Mouse (Mus musculus) lung, embryonic 14.5 days (tissue): ENCODE measurements at regions not wholly inside any gene's neighbourhood (a gene's known extent, or its start where the extent isn't known, plus 50 kb on each side); places are given as distances from the start of the nearest gene placed in this dataset.
"Not testable (repeated sequence)": the region's sequence is repeated elsewhere in the genome, so short reads cannot be mapped to it uniquely, and the experiment has no call there.

Experiments used
- ATAC-seq: fragments of 200-750 bp; cut with Nextera tagmentation; 2 replicates; pipeline ENCODE4 v1.8.0; 2017; ENCODE audit warnings: mild to moderate bottlenecking, moderate TSS enrichment, moderate library complexity; ENCODE audit not compliant: insufficient read depth
- DNase-seq: peaks from one replicate; pipeline ENCODE4 v3.0.0-alpha.2; 2015
- H3K27ac ChIP-seq: fragments of 300-500 bp; sonication (generic); 2 replicates; pipeline ENCODE4 v1.5.1; 2014; ENCODE audit warnings: low read depth, mild to moderate bottlenecking, moderate library complexity
- H3K27me3 ChIP-seq: fragments of 300-500 bp; sonication (generic); 2 replicates; pipeline ENCODE4 v1.6.1; 2014; ENCODE audit warnings: low read length, control low read depth; ENCODE audit not compliant: insufficient read depth
- H3K36me3 ChIP-seq: fragments of 300-500 bp; sonication (generic); 2 replicates; pipeline ENCODE4 v1.6.1; 2014; ENCODE audit warnings: control low read depth; ENCODE audit not compliant: insufficient read depth
- H3K4me1 ChIP-seq: fragments of 300-500 bp; sonication (generic); 2 replicates; pipeline ENCODE4 v1.6.1; 2014; ENCODE audit warnings: antibody characterized with exemption, control low read depth; ENCODE audit not compliant: insufficient read depth
- H3K4me2 ChIP-seq: fragments of 300-500 bp; sonication (generic); 2 replicates; pipeline ENCODE4 v1.6.1; 2014; ENCODE audit warnings: mild to moderate bottlenecking
- H3K4me3 ChIP-seq: fragments of 300-500 bp; sonication (generic); 2 replicates; pipeline ENCODE4 v1.5.1; 2014; ENCODE audit warnings: low read depth, low read length
- H3K9ac ChIP-seq: fragments of 300-500 bp; sonication (generic); 2 replicates; pipeline ENCODE4 v1.6.1; 2014
- H3K9me3 ChIP-seq: fragments of 300-500 bp; sonication (generic); 2 replicates; pipeline ENCODE4 v1.6.1; 2016; ENCODE audit warnings: low read depth, low read length, control low read depth
- WGBS: fragments of 180-500 bp; shearing (Covaris S2); extraction: QIAGEN DNeasy Blood & Tissue Kit; methylation state at CpG from one replicate; pipeline ENCODE4 v1.1.7; 2014; 5-methylcytosine and 5-hydroxymethylcytosine counted together

DNA sequence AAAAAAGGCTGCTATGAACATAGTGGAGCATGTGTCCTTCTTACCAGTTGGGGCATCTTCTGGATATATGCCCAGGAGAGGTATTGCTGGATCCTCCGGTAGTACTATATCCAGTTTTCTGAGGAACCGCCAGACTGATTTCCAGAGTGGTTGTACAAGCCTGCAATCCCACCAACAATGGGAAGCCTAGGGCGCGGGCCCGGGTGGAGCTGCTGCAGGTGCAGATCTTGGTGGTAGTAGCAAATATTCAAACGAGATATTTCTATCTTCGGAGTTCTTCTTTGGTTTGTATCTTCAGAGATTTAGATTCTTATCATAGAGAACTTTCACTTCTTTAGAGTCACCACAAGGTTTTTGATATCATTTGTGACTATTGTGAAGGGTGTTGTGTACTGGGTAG lies 52.7 kb upstream of the Btbd35f27 start:
- not testable (repeated sequence) for ATAC-seq, H3K36me3 ChIP-seq, H3K9me3 ChIP-seq, H3K27ac ChIP-seq, H3K4me1 ChIP-seq, H3K9ac ChIP-seq, H3K4me2 ChIP-seq, H3K4me3 ChIP-seq, H3K27me3 ChIP-seq
- 95% methylated on average over 5 of the region's 7 CpGs for WGBS
- peak; percentile 49 for DNase-seq
